Mouse (Mus musculus) urinary bladder, adult 2 months (tissue): Measurements from ENCODE around the gene Slc7a6. TPM values are rescaled to one million over a fixed set of nuclear protein-coding genes. Genes with fewer than 3 reads are reported as not detected.
"Not testable (repeated sequence)": the region's sequence is repeated elsewhere in the genome, so short reads cannot be mapped to it uniquely, and the experiment has no call there.

Source experiments
- DNase-seq: peaks from one replicate; pipeline ENCODE4 v3.0.0; 2022; ENCODE audit warnings: low spot score
- polyA plus RNA-seq: library from polyadenylated mRNA; depleted of rRNA; stranded (reverse); fragments of >200 nt; gene quantifications from 2 replicates; pipeline ENCODE4 v1.2.3, GENCODE M21; 2012; rRNA removed

Gene Slc7a6
- polyA plus RNA-seq, 1 experiment, result 45.0 TPM

DNA sequence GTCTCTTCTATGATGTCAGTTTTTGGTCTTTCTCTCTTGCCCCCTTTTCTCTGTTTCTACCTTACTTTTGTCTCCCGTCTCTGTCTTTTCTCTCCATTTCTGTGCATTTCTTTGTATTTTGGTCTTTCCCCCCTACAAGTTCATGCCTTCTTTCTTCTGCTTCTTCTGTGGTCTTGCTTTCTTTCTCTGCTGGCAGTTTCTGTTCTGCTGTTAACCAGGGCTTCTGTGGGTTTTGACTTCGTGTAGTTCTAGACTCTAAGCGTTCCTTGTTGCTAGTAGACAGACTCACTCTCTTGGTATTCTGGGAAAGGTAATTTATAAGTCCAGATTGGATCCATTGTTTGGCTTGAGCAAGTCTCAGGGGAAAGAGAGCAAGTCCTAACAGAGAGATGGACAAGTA is 17.7 kb downstream of the Slc7a6 start:
- no peak for DNase-seq

DNA sequence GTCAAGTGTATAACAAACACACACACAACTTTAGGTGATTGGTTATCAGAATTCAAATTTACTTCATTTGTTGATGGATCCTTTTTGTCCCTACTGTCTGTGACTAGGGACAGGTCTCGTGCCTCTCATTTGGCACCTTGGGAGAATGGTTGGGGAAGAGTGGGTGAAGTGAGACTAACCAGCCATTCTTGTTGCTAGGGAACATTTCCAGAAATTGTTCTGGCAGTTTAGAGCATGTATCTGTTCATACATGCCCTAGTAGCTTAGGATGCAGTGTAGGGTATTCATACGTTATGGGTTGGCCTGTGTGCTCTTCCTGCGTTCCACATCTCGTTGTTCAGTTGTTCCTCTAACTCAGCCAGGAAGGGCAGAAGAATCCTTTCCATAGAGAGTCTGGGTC is 20.5 kb downstream of the Slc7a6 start:
- DNase-seq, result no peak

DNA sequence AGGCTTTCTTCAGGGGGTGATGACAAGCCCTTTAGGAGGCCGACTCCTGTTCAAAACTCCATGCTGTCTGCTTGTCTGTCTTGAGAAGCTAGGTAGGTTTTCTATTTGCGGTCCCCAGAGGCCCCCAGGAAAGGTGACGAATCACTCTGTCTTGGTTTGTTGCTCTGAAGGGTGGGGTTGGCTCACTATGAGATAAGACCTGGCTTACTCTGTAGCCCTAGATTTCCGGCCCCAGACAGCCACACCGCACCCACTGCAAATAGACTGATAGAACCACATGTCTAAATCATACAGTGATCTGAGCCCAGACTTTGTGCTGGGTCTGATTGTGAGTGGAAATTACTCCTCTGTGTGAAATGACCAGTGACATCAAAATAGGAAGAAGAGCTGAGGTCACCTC is 23.0 kb downstream of the Slc7a6 start:
- DNase-seq, result no peak

DNA sequence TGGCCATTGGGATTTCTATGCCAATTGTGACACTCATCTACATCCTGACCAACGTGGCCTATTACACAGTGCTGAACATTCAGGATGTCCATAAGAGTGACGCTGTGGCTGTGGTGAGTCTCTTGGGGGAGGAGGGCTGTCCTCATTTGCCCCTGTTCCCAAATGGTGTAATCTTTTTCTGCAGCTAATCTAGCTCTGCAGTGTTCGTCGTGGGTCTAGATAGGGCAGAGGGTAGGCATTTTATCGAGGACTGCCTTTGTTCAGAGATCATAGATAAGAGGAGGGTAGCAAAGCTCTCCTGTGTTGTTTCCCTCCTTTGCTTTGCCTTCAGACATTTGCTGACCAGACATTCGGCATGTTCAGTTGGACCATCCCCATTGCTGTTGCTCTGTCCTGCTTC is 24.5 kb downstream of the Slc7a6 start:
- no peak for DNase-seq

DNA sequence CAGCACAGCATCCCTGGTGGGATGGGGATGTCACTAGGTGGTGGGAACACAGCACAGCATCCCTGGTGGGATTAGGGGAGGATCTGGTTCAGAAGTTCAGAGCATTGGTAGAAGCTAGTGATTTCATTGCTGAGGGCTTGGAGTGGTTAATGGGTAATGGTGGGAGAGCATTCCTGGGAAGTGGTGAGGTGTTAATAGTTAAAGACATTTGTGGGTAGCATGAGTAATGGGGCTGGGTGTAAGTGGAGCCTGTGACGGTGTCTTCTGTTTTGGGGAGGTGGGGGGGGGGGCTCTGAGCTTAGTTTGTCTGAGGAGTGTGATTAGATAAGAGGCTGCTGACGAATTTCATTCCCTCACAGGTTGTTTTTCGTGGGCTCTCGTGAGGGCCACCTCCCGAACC is 25.4 kb downstream of the Slc7a6 start:
- DNase-seq, result no peak

DNA sequence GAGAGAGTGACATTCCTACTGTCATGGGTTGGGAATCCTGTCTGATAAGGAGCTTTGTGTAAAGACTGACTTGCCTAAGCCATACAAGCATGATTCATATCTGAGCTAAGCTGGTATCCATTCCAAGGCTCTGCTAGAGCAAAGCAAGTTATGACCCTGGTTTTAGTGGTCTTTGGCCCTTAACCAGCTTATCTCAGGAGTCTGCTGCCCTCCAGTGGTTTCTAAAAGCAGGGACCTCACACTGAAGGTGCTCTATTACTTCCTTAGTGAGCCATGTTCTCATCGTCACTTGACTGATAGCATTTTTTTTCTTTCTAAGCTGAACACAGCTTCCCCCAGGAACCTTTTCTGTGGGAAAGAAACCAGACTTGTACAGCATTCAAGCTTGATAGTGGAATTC is 30.1 kb downstream of the Slc7a6 start:
- no peak for DNase-seq

DNA sequence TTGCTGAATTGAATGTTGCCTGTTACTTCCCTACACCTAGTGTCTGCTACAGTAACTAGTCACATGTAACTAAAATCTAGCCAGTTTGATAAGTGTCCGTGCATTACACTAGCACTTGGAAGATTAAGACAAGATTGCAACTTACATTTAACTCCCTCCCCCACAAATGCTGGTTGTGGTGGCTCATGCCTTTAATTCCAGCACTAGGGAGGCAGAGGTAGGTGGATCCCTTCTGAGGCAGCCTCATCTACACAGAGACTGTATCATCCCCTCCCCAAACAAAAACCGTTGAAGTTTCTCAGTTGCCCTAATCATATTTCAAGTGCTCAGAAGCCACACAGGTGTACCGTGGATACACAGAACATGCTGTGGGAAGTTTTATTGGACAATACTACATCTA is 30.9 kb downstream of the Slc7a6 start:
- DNase-seq, result not testable (repeated sequence)

DNA sequence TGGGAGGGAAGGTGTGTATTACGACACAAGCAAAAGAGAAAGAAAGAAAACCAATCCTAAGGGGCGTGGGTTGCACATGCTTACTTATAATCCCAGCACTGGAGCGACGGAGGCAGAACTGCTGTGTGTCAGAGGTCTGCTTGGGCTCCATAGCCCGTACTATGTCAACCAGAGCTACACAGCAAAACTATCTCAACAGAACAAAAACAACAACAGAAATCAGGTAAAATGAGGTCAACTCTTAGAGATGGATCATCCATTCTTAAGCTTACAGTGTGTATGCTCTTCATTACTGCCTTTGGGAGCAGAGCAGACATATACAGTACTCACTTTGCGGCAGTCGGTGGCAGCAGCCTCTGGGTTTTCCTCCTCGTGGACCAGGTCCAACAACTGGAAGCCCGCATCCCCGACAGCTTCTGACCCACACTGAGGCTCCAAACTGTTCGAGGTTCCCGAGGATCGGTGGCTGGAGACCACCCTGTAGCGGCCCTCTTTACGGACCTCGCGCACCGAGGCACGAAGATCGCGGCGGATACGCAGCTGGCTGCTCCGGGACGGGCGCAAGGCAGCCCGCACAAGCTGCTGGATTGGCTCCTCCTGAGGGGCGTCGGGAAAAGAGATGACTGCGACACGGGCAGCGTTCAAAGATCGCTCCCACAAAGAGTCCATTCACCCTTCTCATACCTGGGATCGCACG is 41.5 kb downstream of the Slc7a6 start:
- DNase-seq, result no peak

DNA sequence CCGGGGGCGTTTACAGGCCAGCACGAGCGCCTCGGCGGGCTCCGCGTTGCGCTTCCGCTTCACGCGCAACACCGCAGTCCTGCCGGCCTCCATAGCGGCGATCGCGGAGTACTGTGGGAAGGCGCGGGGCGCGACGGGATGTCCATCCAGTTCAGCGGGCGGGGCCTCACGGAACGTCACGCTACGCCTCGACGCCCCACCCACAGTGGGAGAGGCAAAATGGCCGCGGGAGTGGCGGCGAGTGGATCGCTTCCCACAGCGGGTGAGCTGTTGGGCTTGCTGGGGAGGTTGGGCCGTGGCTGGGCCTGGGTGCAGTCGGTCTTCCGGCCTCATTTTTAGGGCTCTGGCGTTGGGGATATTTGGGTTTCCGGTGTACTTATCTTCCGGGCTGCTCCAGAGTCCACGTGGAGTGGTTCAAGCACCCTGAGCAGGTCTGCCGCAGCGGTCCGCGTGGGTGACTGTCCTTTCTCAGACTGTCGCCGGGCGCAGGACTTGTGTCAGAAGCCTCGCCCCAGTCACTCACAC is 42.2 kb downstream of the Slc7a6 start, which contains the start of the genes Slc7a6os and Prmt7:
Gene Slc7a6os (minus strand): TSS at position 115 of the 525 bp plus-strand sequence.
Gene Prmt7 (plus strand): TSS at position 116 of the 525 bp plus-strand sequence.
- peak; percentile 91 for DNase-seq

DNA sequence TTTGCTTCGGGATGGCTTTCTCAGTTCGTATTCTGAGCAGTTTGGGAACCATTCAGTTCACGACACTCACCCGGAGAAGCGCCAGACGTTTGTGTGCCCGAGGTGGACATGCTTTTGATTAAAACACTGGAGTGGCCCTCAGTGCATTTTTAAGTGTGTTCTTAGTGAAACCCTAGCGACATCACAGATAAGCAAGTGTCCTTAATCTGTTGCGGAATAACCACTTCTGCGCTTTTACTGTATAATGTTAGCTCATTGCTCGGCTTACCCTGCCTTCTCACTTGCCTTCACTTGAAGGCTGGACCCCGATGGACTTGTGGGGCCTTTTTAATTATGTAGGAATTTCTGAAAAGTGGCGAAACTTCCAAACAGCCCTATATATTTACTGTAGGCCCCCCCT is 42.8 kb downstream of the Slc7a6 start:
- no peak for DNase-seq

DNA sequence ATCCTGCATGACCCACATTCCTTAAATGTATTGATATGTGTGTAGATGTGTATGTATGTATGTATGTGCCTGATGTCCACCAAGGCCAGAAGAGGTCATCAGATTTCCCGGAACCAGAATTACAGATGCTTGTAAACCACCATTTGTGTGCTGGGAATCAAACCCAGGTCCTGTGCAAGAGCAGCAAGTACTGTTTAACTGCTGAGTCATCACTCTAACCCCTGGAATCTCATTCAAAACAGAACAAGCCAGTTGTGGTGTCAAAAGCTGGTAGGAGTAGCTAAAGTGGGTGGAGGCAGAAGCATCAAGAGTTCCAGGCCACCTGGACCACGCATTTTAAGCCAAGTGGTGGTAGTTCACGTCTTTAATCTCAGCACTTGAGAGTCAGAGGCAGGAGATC is 45.3 kb downstream of the Slc7a6 start:
- DNase-seq, result no peak

DNA sequence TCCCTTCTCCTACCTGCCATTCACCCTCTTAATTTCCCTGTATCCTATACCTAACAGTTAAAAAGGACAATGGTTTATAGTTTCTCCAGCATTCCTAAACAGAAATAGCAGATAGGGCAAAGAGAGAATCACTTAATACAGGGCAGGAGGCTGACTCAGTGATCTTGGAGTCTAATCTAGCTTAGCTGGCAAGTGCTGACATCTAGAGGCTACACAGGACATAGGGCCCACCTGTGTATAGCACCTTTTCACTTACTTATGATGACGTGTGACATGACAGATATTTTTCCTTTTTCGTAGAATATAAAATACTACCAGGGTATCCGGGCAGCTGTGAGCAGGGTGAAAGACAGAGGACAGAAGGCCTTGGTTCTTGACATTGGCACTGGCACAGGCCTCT is 51.0 kb downstream of the Slc7a6 start:
- no peak for DNase-seq

DNA sequence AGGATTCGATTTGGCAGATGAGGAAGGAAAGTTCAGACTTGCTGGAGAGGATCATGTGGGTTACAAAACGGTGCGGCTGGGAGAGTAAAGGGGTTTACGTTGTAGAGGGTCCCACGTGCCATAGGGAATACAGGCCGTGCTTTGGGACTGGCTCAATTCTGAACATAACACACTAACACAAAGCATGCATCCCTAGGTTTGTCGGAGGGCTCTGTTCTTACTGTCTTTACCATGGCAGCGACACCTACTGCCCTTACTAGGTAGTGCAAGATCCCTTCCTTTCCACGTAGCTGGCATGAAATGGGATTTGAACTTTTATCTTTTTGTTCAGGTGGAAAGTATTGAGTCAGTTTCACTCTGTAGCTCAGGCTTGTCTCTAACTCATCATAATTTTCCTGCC is 57.9 kb downstream of the Slc7a6 start:
- no peak for DNase-seq

DNA sequence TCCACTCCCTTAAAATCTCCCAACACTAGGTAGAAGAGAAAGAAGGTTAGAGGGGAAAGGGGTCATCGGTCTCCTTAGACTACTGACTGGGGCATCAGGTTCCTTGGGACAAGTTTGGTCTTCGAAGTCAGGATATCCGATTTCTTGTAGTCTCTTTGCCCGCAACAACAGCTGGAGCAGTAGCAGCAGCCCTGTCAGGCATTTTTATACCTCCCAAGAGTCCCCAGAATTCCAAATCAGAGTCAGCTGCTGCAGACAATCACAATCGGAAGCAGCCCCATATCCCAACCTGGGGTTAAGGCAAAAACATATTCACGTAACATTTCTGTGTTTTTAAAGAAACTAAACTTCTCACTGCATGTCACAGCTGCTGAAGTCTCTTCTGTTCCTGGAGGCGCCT is 62.9 kb downstream of the Slc7a6 start:
- no peak for DNase-seq

DNA sequence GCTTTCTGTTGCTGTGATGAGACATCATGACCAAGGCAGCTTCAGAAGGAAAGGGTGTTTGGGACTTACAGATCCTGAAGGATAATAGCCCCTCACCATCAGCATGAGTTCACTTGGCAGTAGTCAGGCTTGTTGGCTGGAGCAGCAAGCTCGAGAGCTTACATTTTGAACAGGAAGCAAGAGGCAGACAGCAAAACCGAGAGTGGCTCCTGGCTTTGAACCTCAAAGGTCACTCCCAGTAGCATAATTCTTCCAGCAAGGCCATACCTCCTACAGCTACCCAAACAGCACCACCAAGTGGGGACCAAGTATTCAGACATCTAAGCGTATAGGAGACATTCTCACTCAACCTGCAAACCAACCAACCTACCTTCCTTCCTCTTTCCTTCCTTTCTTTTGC is 64.1 kb downstream of the Slc7a6 start:
- no peak for DNase-seq

DNA sequence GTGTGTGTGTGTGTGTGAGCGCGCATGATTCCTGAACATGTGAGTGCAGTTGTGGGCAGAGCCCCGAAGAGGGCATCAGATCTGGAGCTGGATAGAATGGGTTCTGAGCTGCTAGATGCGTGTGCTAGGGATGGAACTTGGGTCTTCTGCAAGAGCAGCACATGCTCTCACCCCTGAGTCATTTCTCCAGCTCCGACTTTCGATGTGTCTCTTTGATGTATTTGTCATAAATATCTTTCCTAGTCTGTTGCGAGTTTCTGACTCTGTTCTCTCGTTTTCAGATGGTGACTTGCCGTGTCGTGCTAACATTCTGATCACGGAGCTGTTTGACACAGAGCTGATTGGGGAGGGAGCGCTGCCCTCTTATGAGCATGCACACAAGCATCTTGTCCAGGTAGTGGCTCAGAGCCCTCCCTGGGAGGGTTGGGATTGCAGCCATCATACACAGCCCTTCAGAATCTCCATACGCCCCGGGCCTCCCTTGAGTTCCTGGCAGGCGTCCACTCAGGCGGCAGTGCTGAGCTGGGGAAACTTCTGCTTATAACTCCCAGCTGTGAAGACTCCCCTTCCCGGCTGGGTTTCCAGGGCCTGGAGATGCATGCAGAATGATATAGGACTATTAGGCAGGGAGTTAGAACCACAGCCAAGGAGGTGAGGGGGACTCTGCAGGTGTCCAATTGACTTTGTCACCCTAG is 66.1 kb downstream of the Slc7a6 start:
- no peak for DNase-seq

DNA sequence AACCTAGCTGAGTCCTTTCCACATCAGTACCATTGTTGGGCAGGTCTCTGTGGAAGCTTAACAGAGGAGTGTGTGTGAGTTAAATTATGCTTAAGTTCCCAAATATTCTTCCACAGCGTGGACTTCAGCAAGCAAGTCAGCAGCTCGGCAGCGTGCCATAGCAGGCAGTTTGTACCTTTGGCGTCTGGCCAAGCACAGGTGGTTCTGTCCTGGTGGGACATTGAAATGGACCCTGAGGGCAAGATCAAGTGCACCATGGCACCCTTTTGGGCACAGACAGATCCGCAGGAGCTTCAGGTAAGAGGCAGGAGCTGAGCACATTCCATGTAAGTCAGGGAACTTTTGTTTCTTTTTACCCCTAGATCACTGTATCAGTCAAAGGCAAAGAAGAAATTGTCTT is 68.4 kb downstream of the Slc7a6 start:
- no peak for DNase-seq

Other genes starting within 250 kb of the Slc7a6 start
- gene Ctrl, start 235.0 kb upstream of the Slc7a6 start, polyA plus RNA-seq, result 1.4 and 1.8 TPM in 2 replicates
- gene Psmb10, start 230.4 kb upstream of the Slc7a6 start, polyA plus RNA-seq, result 82.8 and 98.7 TPM in 2 replicates
- 3.7 and 5.2 TPM in 2 replicates for gene Lcat, start 225.5 kb upstream of the Slc7a6 start, polyA plus RNA-seq
- 64.3 and 69.6 TPM in 2 replicates for gene Slc12a4, start 202.8 kb upstream of the Slc7a6 start, polyA plus RNA-seq
- 0.12 and 0.17 TPM in 2 replicates for gene Dpep3, start 189.4 kb upstream of the Slc7a6 start, polyA plus RNA-seq
- 16.6 and 19.3 TPM in 2 replicates for gene Dus2, start 177.5 kb upstream of the Slc7a6 start, polyA plus RNA-seq
- 0.06 and 0.07 TPM in 2 replicates for gene Dpep2nb, start 162.9 kb upstream of the Slc7a6 start, polyA plus RNA-seq
- gene Ddx28, start 157.0 kb upstream of the Slc7a6 start, polyA plus RNA-seq, result 10.5 and 11.8 TPM in 2 replicates
- 15.4 and 19.9 TPM in 2 replicates for gene Nfatc3, start 110.0 kb upstream of the Slc7a6 start, polyA plus RNA-seq
- gene Esrp2, start 31.9 kb upstream of the Slc7a6 start, polyA plus RNA-seq, result 57.5 and 70.1 TPM in 2 replicates
- gene Pla2g15, start 18.5 kb upstream of the Slc7a6 start, polyA plus RNA-seq, result 13.5 and 18.5 TPM in 2 replicates
- 25.8 and 26.3 TPM in 2 replicates for gene Slc7a6os, start 42.1 kb downstream of the Slc7a6 start, polyA plus RNA-seq
- gene Prmt7, start 42.1 kb downstream of the Slc7a6 start, polyA plus RNA-seq, result 16.6 and 19.1 TPM in 2 replicates
- 1.1 and 1.2 TPM in 2 replicates for gene Smpd3, start 169.1 kb downstream of the Slc7a6 start, polyA plus RNA-seq
- gene Zfp90, start 246.5 kb downstream of the Slc7a6 start, polyA plus RNA-seq, result 9.3 and 9.5 TPM in 2 replicates